Mouse (Mus musculus) CH12.LX (cell line): Measurements from ENCODE around the gene Nrp2. TPM values are rescaled to one million over a fixed set of nuclear protein-coding genes. Genes with fewer than 3 reads are reported as not detected.

Experiments used
- DNase-seq: peaks from one replicate; pipeline ENCODE4 v3.0.0-alpha.2; 2013; ENCODE audit errors: extremely low read depth
- H3K27ac ChIP-seq: 2 replicates; pipeline ENCODE4 v1.5.1; 2012; ENCODE audit warnings: low read depth, mild to moderate bottlenecking, control low read depth, moderate library complexity; ENCODE audit not compliant: insufficient read depth
- H3K27me3 ChIP-seq: replicated peaks from 2 replicates; pipeline ENCODE3; 2012; ENCODE audit warnings: inconsistent platforms
- H3K36me3 ChIP-seq, 2 experiments: replicated peaks in 1 of 2; 2 replicates each; pipeline versions ENCODE3 to v1.6.1; 2012; ENCODE audit warnings: inconsistent platforms in 1 of 2, low read length in 1 of 2, mild to moderate bottlenecking in 1 of 2, mixed read lengths in 1 of 2, moderate library complexity in 1 of 2; ENCODE audit not compliant: control insufficient read depth in 1 of 2, insufficient read depth in 1 of 2
- H3K4me1 ChIP-seq, 2 experiments: 2 replicates each; pipeline ENCODE4 v1.6.1; 2012; ENCODE audit warnings: inconsistent platforms in 1 of 2, moderate library complexity in 1 of 2; ENCODE audit not compliant: insufficient read depth in 2 of 2, control insufficient read depth in 1 of 2
- H3K4me2 ChIP-seq: 2 replicates; pipeline ENCODE4 v1.6.1; 2012; ENCODE audit warnings: low read depth, mild to moderate bottlenecking, control low read depth; ENCODE audit not compliant: poor library complexity, insufficient read depth, severe bottlenecking
- H3K4me3 ChIP-seq, 3 experiments: fragments of 150-350 bp in 1 of 3; sonication (generic) in 1 of 3; replicated peaks in 1 of 3; 2 replicates each; pipeline versions ENCODE3 to v1.5.1; 2011 to 2012; ENCODE audit warnings: low read depth in 2 of 3, low read length in 2 of 3, mild to moderate bottlenecking in 2 of 3, moderate library complexity in 2 of 3, control low read depth in 1 of 3, improper control_type of control experiment in 1 of 3, inconsistent platforms in 1 of 3, mixed read lengths in 1 of 3; ENCODE audit not compliant: poor library complexity in 1 of 3
- H3K79me2 ChIP-seq: replicated peaks from 2 replicates; pipeline ENCODE4 v1.6.1; 2012; ENCODE audit warnings: mild to moderate bottlenecking, moderate library complexity; ENCODE audit not compliant: control insufficient read depth, poor library complexity, insufficient read depth, severe bottlenecking; ENCODE audit errors: extremely low read depth
- H3K9ac ChIP-seq: 2 replicates; pipeline ENCODE4 v1.6.1; 2012; ENCODE audit warnings: low read depth, mild to moderate bottlenecking, control low read depth, moderate library complexity; ENCODE audit not compliant: insufficient read depth
- H3K9me3 ChIP-seq: replicated peaks from 2 replicates; pipeline ENCODE3; 2012; ENCODE audit warnings: low read length, inconsistent platforms, mixed read lengths
- BHLHE40 ChIP-seq: IDR thresholded peaks from 2 replicates; pipeline ENCODE4 v1.6.1; 2011; ENCODE audit warnings: mild to moderate bottlenecking, low read depth, low read length, improper control_type of control experiment
- CHD1 ChIP-seq: IDR thresholded peaks from 2 replicates; pipeline ENCODE4 v1.6.1; 2012; ENCODE audit warnings: low read depth, low read length, improper control_type of control experiment, inconsistent platforms
- CTCF ChIP-seq, 2 experiments: IDR thresholded peaks in 1 of 2; conservative IDR thresholded peaks in 1 of 2; 2 replicates each; pipeline ENCODE4 v1.5.1; 2011 to 2012; ENCODE audit warnings: low read depth in 2 of 2, low read length in 2 of 2, improper control_type of control experiment in 1 of 2, inconsistent platforms in 1 of 2, mild to moderate bottlenecking in 1 of 2, moderate library complexity in 1 of 2
- E2F4 ChIP-seq: IDR thresholded peaks from 2 replicates; pipeline ENCODE4 v1.6.1; 2011; ENCODE audit warnings: low read depth, low read length, improper control_type of control experiment; ENCODE audit not compliant: insufficient replicate concordance
- EP300 ChIP-seq: IDR thresholded peaks from 2 replicates; pipeline ENCODE4 v1.6.1; 2011; ENCODE audit warnings: low read length, improper control_type of control experiment
- ETS1 ChIP-seq: conservative IDR thresholded peaks from 2 replicates; pipeline ENCODE4 v1.6.1; 2012; ENCODE audit warnings: low read depth, mild to moderate bottlenecking, inconsistent platforms, low read length, improper control_type of control experiment, moderate library complexity
- IRF4 ChIP-seq: IDR thresholded peaks from 2 replicates; pipeline ENCODE4 v1.6.1; 2014; ENCODE audit warnings: low read depth, mild to moderate bottlenecking, inconsistent platforms, low read length, improper control_type of control experiment
- JUN ChIP-seq: IDR thresholded peaks from 2 replicates; pipeline ENCODE4 v1.6.1; 2011; ENCODE audit warnings: low read depth, mild to moderate bottlenecking, low read length, improper control_type of control experiment, moderate library complexity; ENCODE audit not compliant: insufficient read depth
- JUND ChIP-seq: conservative IDR thresholded peaks from 2 replicates; pipeline ENCODE4 v1.6.1; 2011; ENCODE audit warnings: low read depth, low read length, improper control_type of control experiment
- MAFK ChIP-seq: IDR thresholded peaks from 2 replicates; pipeline ENCODE4 v1.6.1; 2011; ENCODE audit warnings: low read length, improper control_type of control experiment; ENCODE audit not compliant: insufficient replicate concordance
- MAX ChIP-seq: IDR thresholded peaks from 2 replicates; pipeline ENCODE4 v1.6.1; 2011; ENCODE audit warnings: low read length, improper control_type of control experiment
- PAX5 ChIP-seq: IDR thresholded peaks from 2 replicates; pipeline ENCODE4 v1.6.1; 2012; ENCODE audit warnings: low read length, inconsistent platforms, mixed read lengths
- RAD21 ChIP-seq: IDR thresholded peaks from 2 replicates; pipeline ENCODE4 v1.6.1; 2011; ENCODE audit warnings: low read depth, mild to moderate bottlenecking, low read length, improper control_type of control experiment, moderate library complexity
- RCOR1 ChIP-seq: conservative IDR thresholded peaks from 2 replicates; pipeline ENCODE4 v1.6.1; 2012; ENCODE audit warnings: low read depth, mild to moderate bottlenecking, inconsistent platforms, low read length, improper control_type of control experiment
- UBTF ChIP-seq: IDR thresholded peaks from 2 replicates; pipeline ENCODE4 v1.6.1; 2012; ENCODE audit warnings: low read depth, mild to moderate bottlenecking, inconsistent platforms, low read length, improper control_type of control experiment, moderate library complexity
- ZKSCAN1 ChIP-seq: IDR thresholded peaks from 2 replicates; pipeline ENCODE4 v1.6.1; 2012; ENCODE audit warnings: low read depth, inconsistent platforms, low read length, improper control_type of control experiment, borderline replicate concordance
- ZMIZ1 ChIP-seq: IDR thresholded peaks from 2 replicates; pipeline ENCODE4 v1.6.1; 2012; ENCODE audit warnings: low read depth, mild to moderate bottlenecking, inconsistent platforms, low read length, improper control_type of control experiment
- ZNF384 ChIP-seq: IDR thresholded peaks from 2 replicates; pipeline ENCODE4 v1.6.1; 2012; ENCODE audit warnings: low read depth, low read length, improper control_type of control experiment, inconsistent platforms
- dilution Hi-C: fragments of 300-500 bp; cut with MboI; formaldehyde crosslinking; loops from 2 replicates; pipeline ENCODE4 v1.14.3; 2020; ENCODE audit warnings: low sequenced_read_pairs; ENCODE audit not compliant: extremely low pct_unique_long_range_greater_than_20kb, extremely low pct_ligation_motif_present
- in situ Hi-C: fragments of 300-500 bp; cut with MboI; formaldehyde crosslinking; loops from 3 replicates; pipeline ENCODE4 v1.14.3; 2019; ENCODE audit warnings: low sequenced_read_pairs, low pct_ligation_motif_present, low pct_unique_long_range_greater_than_20kb, mixed read lengths
- polyA plus RNA-seq: library from polyadenylated mRNA; unstranded; fragments of >175 nt; gene quantifications from 2 replicates; pipeline ENCODE4 v1.2.1, GENCODE M21; 2012; ENCODE audit warnings: low read depth; ENCODE audit not compliant: insufficient read length
- total RNA-seq, 2 experiments: library from RNA; depleted of rRNA; stranded (reverse); fragments of 300-350 nt in 1 of 2; fragments of >200 nt in 1 of 2; gene quantifications; 2 replicates each; pipeline ENCODE4 v1.2.3; 2012 to 2014

Gene Nrp2
- total and polyA plus RNA-seq, 3 experiments, result 16.4 to 24.4 (median 17.3) TPM

DNA sequence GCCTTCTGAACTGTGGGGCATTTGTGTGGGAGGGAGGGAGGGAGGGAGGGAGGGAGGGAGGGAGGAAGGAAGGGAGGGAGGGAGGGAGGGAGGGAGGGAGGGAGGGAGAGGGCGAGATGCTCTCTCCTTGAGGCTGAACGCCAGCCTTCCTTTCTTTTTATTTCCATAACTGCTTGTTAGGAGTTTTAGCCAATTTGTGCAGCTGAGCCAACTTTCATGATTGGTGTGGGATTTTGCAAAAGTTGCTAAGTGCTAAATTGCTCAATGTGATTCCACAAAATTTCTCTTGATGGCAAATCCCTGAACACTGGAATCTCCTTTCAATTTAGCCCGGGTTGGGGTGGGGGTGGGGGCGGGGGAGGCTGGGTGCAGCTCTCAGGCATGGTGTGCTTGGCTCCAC is 96.3 kb downstream of the Nrp2 start:
- dilution Hi-C loops, result no loop called here
- Histone ChIP-seq H3K79me2 (no peaks in the 10 kb centered on the region), H3K27ac (no peak overlapping the region), H3K4me3 (no peak overlapping the region), H3K4me2 (no peak overlapping the region), H3K9me3 (no peaks in the 10 kb centered on the region), H3K9ac (no peak overlapping the region), H3K27me3 (no peaks in the 10 kb centered on the region), H3K36me3 (peaks cover 0 to 15% of the 10 kb centered on the region in 2 experiments)
- DNase-seq, result no peak
- in situ Hi-C loops, result no loop called here
- TF ChIP-seq E2F4 (no peak), RAD21 (no peak), CTCF (conservative IDR thresholded peaks at IDR 0.05 in 1 of 2, IDR thresholded peaks at IDR 0.05 in 1 of 2; ENCODE audit: low read depth in 2 of 2, low read length in 2 of 2) (no peak), RCOR1 (no peak), UBTF (no peak), ZNF384 (no peak), EP300 (no peak), ETS1 (no peak), BHLHE40 (no peak), JUND (no peak), MAX (no peak), ZMIZ1 (no peak), JUN (no peak), IRF4 (no peak), MAFK (no peak)
- TF ChIP-seq, all 38 proteins: peak for 0
- H3K4me1 ChIP-seq, result peaks cover 0 to 5% of the 10 kb centered on the region in 2 experiments; a peak in 1 of 4 replicates

DNA sequence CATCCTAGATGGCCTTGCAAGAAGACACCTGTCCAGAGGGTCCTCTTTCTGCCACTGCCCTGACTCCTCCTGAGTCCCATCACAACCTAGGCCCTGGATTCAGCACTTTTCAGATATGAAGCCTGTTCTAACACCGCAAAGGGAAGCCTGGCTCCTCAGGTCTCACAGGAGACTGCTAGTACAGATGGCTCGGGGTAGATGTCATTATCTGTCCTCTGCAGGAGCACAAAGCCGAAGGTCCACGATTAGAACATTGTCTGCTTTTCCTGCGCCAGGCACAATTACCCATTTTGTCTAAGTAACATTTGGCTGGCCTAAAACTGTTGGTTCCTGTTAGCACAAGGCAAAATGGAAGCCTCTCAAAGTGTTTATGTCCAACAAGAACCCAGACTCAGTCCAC is 97.3 kb downstream of the Nrp2 start:
- H3K27me3 ChIP-seq, result no peaks in the 10 kb centered on the region
- H3K36me3 ChIP-seq, result peaks cover 0 to 18% of the 10 kb centered on the region in 2 experiments
- no peaks in the 10 kb centered on the region for H3K79me2 ChIP-seq
- in situ Hi-C loops (loop anchor here (25.0 kb wide), 1 partner anchor 863 kb away; no protein-coding TSS in a partner anchor), dilution Hi-C loops (no loop called here)
- H3K9me3 ChIP-seq, result no peaks in the 10 kb centered on the region
- H3K4me1 ChIP-seq, result peaks cover 0 to 5% of the 10 kb centered on the region in 2 experiments; a peak in 1 of 4 replicates
- H3K4me2 ChIP-seq, result no peak overlapping the region
- H3K4me3 ChIP-seq, result no peak overlapping the region
- H3K9ac ChIP-seq, result no peak overlapping the region
- DNase-seq, result no peak
- H3K27ac ChIP-seq, result no peak overlapping the region
- TF ChIP-seq ZMIZ1, result no peak

DNA sequence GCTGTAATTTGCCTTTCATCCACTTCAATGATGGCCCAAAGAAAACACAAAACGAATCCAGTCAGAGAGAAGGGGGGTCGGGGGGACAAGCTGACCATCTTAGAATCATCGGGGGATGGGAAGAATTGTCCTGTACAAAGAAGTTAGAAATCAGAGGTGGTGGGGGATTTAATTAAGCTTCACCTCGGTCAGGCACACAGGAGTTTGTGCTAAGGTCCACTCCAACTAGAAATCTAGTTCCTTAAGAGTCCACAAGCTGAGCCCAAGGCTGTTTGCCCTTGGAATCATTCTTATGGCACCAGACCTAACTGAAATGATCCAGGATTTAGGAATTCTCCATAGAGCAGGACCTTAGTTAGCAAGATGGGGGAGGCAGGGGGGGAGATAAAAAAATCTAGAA is 98.3 kb downstream of the Nrp2 start:
- Histone ChIP-seq H3K79me2 (no peaks in the 10 kb centered on the region), H3K4me3 (no peak overlapping the region), H3K4me2 (no peak overlapping the region), H3K27ac (no peak overlapping the region), H3K9me3 (no peaks in the 10 kb centered on the region), H3K27me3 (no peaks in the 10 kb centered on the region), H3K36me3 (peaks cover 0 to 11% of the 10 kb centered on the region in 2 experiments), H3K4me1 (peaks cover 0 to 7% of the 10 kb centered on the region in 2 experiments; a peak in 1 of 4 replicates), H3K9ac (no peak overlapping the region)
- in situ Hi-C loops (loop anchor here (25.0 kb wide), 1 partner anchor 864 kb away; no protein-coding TSS in a partner anchor), dilution Hi-C loops (no loop called here)
- TF ChIP-seq ZKSCAN1 (no peak), RAD21 (no peak), CHD1 (no peak), PAX5 (no peak), IRF4 (no peak)
- DNase-seq, result no peak
